Mouse (Mus musculus): ENCODE measurements around the gene Rims1. TPM values are rescaled to one million over a fixed set of nuclear protein-coding genes. Genes with fewer than 3 reads are reported as not detected.

Rims1 gene
- total and polyA plus RNA-seq, 3 experiments = 0.06 to 0.34 (median 0.29) TPM

- WGBS = 76% methylated on average over 1 of the region's 1 CpGs
- no peaks in the 10 kb centered on the region for H3K79me2 ChIP-seq (replicated peaks; ENCODE audit: control insufficient read depth, insufficient read depth, low read length)
Observed at GRCm38 (mm10) chr1:22649432-22649831, 156.4 kb downstream of the Rims1 start.

GRCm38 (mm10) chr1:22645257-22645656 lies 160.5 kb downstream of the Rims1 start:
- no peaks in the 10 kb centered on the region for H3K4me1 ChIP-seq (ENCODE audit: control insufficient read depth, insufficient read depth, low read length)
- no peak for DNase-seq
- H3K9ac ChIP-seq (ENCODE audit: low read depth, low read length) = no peak overlapping the region
- TF ChIP-seq POLR2A (IDR thresholded peaks at IDR 0.05; ENCODE audit: insufficient read depth, low read depth, low read length) (no peak), CTCF (IDR thresholded peaks at IDR 0.05) (no peak), EP300 (IDR thresholded peaks at IDR 0.05; ENCODE audit: insufficient read depth, low read depth, low read length) (no peak)
- 46% methylated on average over 2 of the region's 2 CpGs for WGBS
- no peaks in the 10 kb centered on the region for H3K27me3 ChIP-seq (ENCODE audit: control insufficient read depth, insufficient read depth, low read length)
- no peak overlapping the region for H3K27ac ChIP-seq
- intact Hi-C loops (cut with DNase I) = no loop called here
- no peaks in the 10 kb centered on the region for H3K79me2 ChIP-seq (replicated peaks; ENCODE audit: control insufficient read depth, insufficient read depth, low read length)
- H3K36me3 ChIP-seq (ENCODE audit: control insufficient read depth, insufficient read depth, low read length) = no peaks in the 10 kb centered on the region
- no peak overlapping the region for H3K4me3 ChIP-seq

More at GRCm38 (mm10) chr1:22649432-22649831, 156.4 kb downstream of the Rims1 start:
- intact Hi-C loops (cut with DNase I) = no loop called here
- TF ChIP-seq CTCF (IDR thresholded peaks at IDR 0.05) (no peak), POLR2A (IDR thresholded peaks at IDR 0.05; ENCODE audit: insufficient read depth, low read depth, low read length) (no peak), EP300 (IDR thresholded peaks at IDR 0.05; ENCODE audit: insufficient read depth, low read depth, low read length) (no peak)
- Histone ChIP-seq H3K36me3 (ENCODE audit: control insufficient read depth, insufficient read depth, low read length) (no peaks in the 10 kb centered on the region), H3K9ac (ENCODE audit: low read depth, low read length) (no peak overlapping the region), H3K4me1 (ENCODE audit: control insufficient read depth, insufficient read depth, low read length) (no peaks in the 10 kb centered on the region), H3K4me3 (no peak overlapping the region), H3K27me3 (ENCODE audit: control insufficient read depth, insufficient read depth, low read length) (no peaks in the 10 kb centered on the region), H3K27ac (no peak overlapping the region)
- DNase-seq = no peak

GRCm38 (mm10) chr1:22640568-22640967 lies 165.2 kb downstream of the Rims1 start:
- H3K36me3 ChIP-seq (ENCODE audit: control insufficient read depth, insufficient read depth, low read length) = no peaks in the 10 kb centered on the region
- no peak overlapping the region for H3K4me3 ChIP-seq
- no peaks in the 10 kb centered on the region for H3K4me1 ChIP-seq (ENCODE audit: control insufficient read depth, insufficient read depth, low read length)
- no peak for TF ChIP-seq POLR2A (IDR thresholded peaks at IDR 0.05; ENCODE audit: insufficient read depth, low read depth, low read length)
- no peak for TF ChIP-seq CTCF (IDR thresholded peaks at IDR 0.05)
- TF ChIP-seq EP300 (IDR thresholded peaks at IDR 0.05; ENCODE audit: insufficient read depth, low read depth, low read length) = no peak
- H3K27ac ChIP-seq = no peak overlapping the region
- H3K79me2 ChIP-seq (replicated peaks; ENCODE audit: control insufficient read depth, insufficient read depth, low read length) = no peaks in the 10 kb centered on the region
- no peaks in the 10 kb centered on the region for H3K27me3 ChIP-seq (ENCODE audit: control insufficient read depth, insufficient read depth, low read length)
- no peak for DNase-seq
- intact Hi-C loops (cut with DNase I) = no loop called here
- WGBS = 58% methylated on average over 5 of the region's 5 CpGs
- H3K9ac ChIP-seq (ENCODE audit: low read depth, low read length) = no peak overlapping the region

GRCm38 (mm10) chr1:22639702-22640101 lies 166.1 kb downstream of the Rims1 start:
- 78% methylated on average over 3 of the region's 3 CpGs for WGBS
- TF ChIP-seq EP300 (IDR thresholded peaks at IDR 0.05; ENCODE audit: insufficient read depth, low read depth, low read length) = no peak
- H3K4me1 ChIP-seq (ENCODE audit: control insufficient read depth, insufficient read depth, low read length) = no peaks in the 10 kb centered on the region
- H3K36me3 ChIP-seq (ENCODE audit: control insufficient read depth, insufficient read depth, low read length) = no peaks in the 10 kb centered on the region
- no peak overlapping the region for H3K27ac ChIP-seq
- DNase-seq = no peak
- no peak overlapping the region for H3K4me3 ChIP-seq
- no peak overlapping the region for H3K9ac ChIP-seq (ENCODE audit: low read depth, low read length)
- intact Hi-C loops (cut with DNase I) = no loop called here
- H3K79me2 ChIP-seq (replicated peaks; ENCODE audit: control insufficient read depth, insufficient read depth, low read length) = no peaks in the 10 kb centered on the region
- no peaks in the 10 kb centered on the region for H3K27me3 ChIP-seq (ENCODE audit: control insufficient read depth, insufficient read depth, low read length)

- Histone ChIP-seq H3K36me3 (ENCODE audit: control insufficient read depth, insufficient read depth, low read length) (no peaks in the 10 kb centered on the region), H3K27ac (no peak overlapping the region), H3K79me2 (replicated peaks; ENCODE audit: control insufficient read depth, insufficient read depth, low read length) (no peaks in the 10 kb centered on the region), H3K4me3 (no peak overlapping the region), H3K4me1 (ENCODE audit: control insufficient read depth, insufficient read depth, low read length) (no peaks in the 10 kb centered on the region), H3K27me3 (ENCODE audit: control insufficient read depth, insufficient read depth, low read length) (no peaks in the 10 kb centered on the region), H3K9ac (ENCODE audit: low read depth, low read length) (no peak overlapping the region)
- intact Hi-C loops (cut with DNase I) = no loop called here
- WGBS = 91% methylated on average over 2 of the region's 2 CpGs
- TF ChIP-seq CTCF (IDR thresholded peaks at IDR 0.05) = no peak
- no peak for TF ChIP-seq EP300 (IDR thresholded peaks at IDR 0.05; ENCODE audit: insufficient read depth, low read depth, low read length)
- no peak for TF ChIP-seq POLR2A (IDR thresholded peaks at IDR 0.05; ENCODE audit: insufficient read depth, low read depth, low read length)
- no peak for DNase-seq
Observed at GRCm38 (mm10) chr1:22633871-22634270, 171.9 kb downstream of the Rims1 start.

GRCm38 (mm10) chr1:22632551-22632950 lies 173.2 kb downstream of the Rims1 start:
- Histone ChIP-seq H3K4me1 (ENCODE audit: control insufficient read depth, insufficient read depth, low read length) (no peaks in the 10 kb centered on the region), H3K4me3 (no peak overlapping the region), H3K36me3 (ENCODE audit: control insufficient read depth, insufficient read depth, low read length) (no peaks in the 10 kb centered on the region), H3K9ac (ENCODE audit: low read depth, low read length) (no peak overlapping the region), H3K27me3 (ENCODE audit: control insufficient read depth, insufficient read depth, low read length) (no peaks in the 10 kb centered on the region), H3K79me2 (replicated peaks; ENCODE audit: control insufficient read depth, insufficient read depth, low read length) (no peaks in the 10 kb centered on the region), H3K27ac (no peak overlapping the region)
- 80% methylated on average over 7 of the region's 7 CpGs for WGBS
- DNase-seq = no peak
- TF ChIP-seq CTCF (IDR thresholded peaks at IDR 0.05) = no peak
- no peak for TF ChIP-seq EP300 (IDR thresholded peaks at IDR 0.05; ENCODE audit: insufficient read depth, low read depth, low read length)
- no peak for TF ChIP-seq POLR2A (IDR thresholded peaks at IDR 0.05; ENCODE audit: insufficient read depth, low read depth, low read length)
- intact Hi-C loops (cut with DNase I) = no loop called here
